Comparison of ENCODE assay signal across 9 mouse cellular contexts in genomic region chr11:94942282-94943023, GRCm38 (mm10). TPM values are rescaled to one million over a fixed set of nuclear protein-coding genes. Genes with fewer than 3 reads are reported as not detected.
A peak's percentile ranks its signal among the peaks of the same experiment; 100 is the strongest.
DNase-seq lines count a peak whose midpoint lies in the region; ATAC-seq and TF ChIP-seq lines count a peak whose summit lies in the region.
"Had no signal": no experiment of that assay in that cellular context is flagged by ENCODE, and none has a peak within 500 bp of the region (broad histone marks: within the 10 kb centered on the region; RNA-seq: fewer than 3 reads in every experiment).

No protein-coding gene starts in this region.

- H3K36me3 ChIP-seq in forebrain, embryonic 11.5 days (ENCODE audit: control insufficient read depth, insufficient read depth, low read length), result no peaks in the 10 kb centered on the region
- H3K36me3 ChIP-seq in forebrain, embryonic 16.5 days (ENCODE audit: control insufficient read depth, insufficient read depth), result no peaks in the 10 kb centered on the region
- H3K36me3 ChIP-seq in thymus, adult 2 months (ENCODE audit: control insufficient read depth, insufficient read depth, low read length), result no peaks in the 10 kb centered on the region

- H3K4me2 ChIP-seq in forebrain, embryonic 11.5 days (ENCODE audit: low read depth, low read length, severe bottlenecking), result no peak overlapping the region
- no peak overlapping the region for H3K4me2 ChIP-seq in forebrain, embryonic 16.5 days (ENCODE audit: low read length)

- ATAC-seq in forebrain, embryonic 11.5 days (replicated peaks; ENCODE audit: low FRiP score), result no peak; the same call in 1 of the 2 replicates
- no peak for ATAC-seq in forebrain, embryonic 16.5 days

- DNase-seq in forebrain, embryonic 11.5 days (ENCODE audit: low spot score), result peak; percentile 59
- DNase-seq in thymus, adult 2 months, result peak; percentile 64
- no peak for DNase-seq in thymus, adult 18-20 months
- peak; percentile 49 for DNase-seq in gastrocnemius, postnatal 14 days
- DNase-seq in kidney, postnatal 25 days, result peak; percentile 48 to 72
- peak; percentile 29 to 48 for DNase-seq in natural killer cell, adult 2 months (ENCODE audit: low spot score in 2 of 2)
- no peak for DNase-seq in Muller cell, postnatal 12 days (ENCODE audit: inconsistent ontology term)

- no peak overlapping the region for H3K9ac ChIP-seq in forebrain, embryonic 11.5 days (ENCODE audit: low read length)
- no peak overlapping the region for H3K9ac ChIP-seq in forebrain, embryonic 16.5 days (replicated peaks; ENCODE audit: low read depth, low read length)

- TF ChIP-seq POLR2A in thymus, adult 2 months (IDR thresholded peaks at IDR 0.05; ENCODE audit: control insufficient read depth, extremely low read depth, insufficient read depth, low read length, poor library complexity), result no peak

- H3K9me3 ChIP-seq in forebrain, embryonic 11.5 days (ENCODE audit: control insufficient read depth, low read length), result no peaks in the 10 kb centered on the region
- H3K9me3 ChIP-seq in forebrain, embryonic 16.5 days (ENCODE audit: control insufficient read depth, low read length), result no peaks in the 10 kb centered on the region

- H3K4me3 ChIP-seq in forebrain, embryonic 11.5 days (ENCODE audit: low read depth, low read length), result no peak overlapping the region
- H3K4me3 ChIP-seq in forebrain, embryonic 16.5 days (replicated peaks; ENCODE audit: low read length), result no peak overlapping the region
- no peak overlapping the region for H3K4me3 ChIP-seq in thymus, adult 2 months (ENCODE audit: control insufficient read depth, insufficient read depth, low read length)

- H3K4me1 ChIP-seq in forebrain, embryonic 11.5 days (replicated peaks; ENCODE audit: control insufficient read depth, insufficient read depth, low read length), result 0 out of 2 replicates have a peak, but pooled peaks cover 3% of the 10 kb centered on the region
- H3K4me1 ChIP-seq in forebrain, embryonic 16.5 days (replicated peaks; ENCODE audit: control insufficient read depth, insufficient read depth, low read length), result peaks cover 5% of the 10 kb centered on the region
- peaks cover 5% of the 10 kb centered on the region for H3K4me1 ChIP-seq in thymus, adult 2 months (replicated peaks; ENCODE audit: control insufficient read depth, insufficient read depth, low read length)

- TF ChIP-seq CTCF in thymus, adult 2 months (IDR thresholded peaks at IDR 0.05; ENCODE audit: borderline replicate concordance, control insufficient read depth, extremely low read depth, insufficient read depth, low read length, poor library complexity), result peak; percentile 55; the same call in 1 of the 2 replicates

- intact Hi-C loops in gastrocnemius, postnatal 14 days (cut with DNase I; ENCODE audit: low total_unique reads), result no loop called here

- no peak overlapping the region for H3K27ac ChIP-seq in forebrain, embryonic 11.5 days (ENCODE audit: low read depth, low read length)
- H3K27ac ChIP-seq in forebrain, embryonic 16.5 days (ENCODE audit: low read length), result no peak overlapping the region
- no peak overlapping the region for H3K27ac ChIP-seq in thymus, adult 2 months (ENCODE audit: control insufficient read depth, insufficient read depth, low read length)

- H3K27me3 ChIP-seq in forebrain, embryonic 11.5 days (ENCODE audit: control insufficient read depth, insufficient read depth, low read length), result peaks cover 11% of the 10 kb centered on the region
- H3K27me3 ChIP-seq in forebrain, embryonic 16.5 days (replicated peaks; ENCODE audit: control insufficient read depth, insufficient read depth, low read length), result peaks cover 15% of the 10 kb centered on the region
- peaks cover 3% of the 10 kb centered on the region; the same call in 1 of the 2 replicates for H3K27me3 ChIP-seq in thymus, adult 2 months (ENCODE audit: control insufficient read depth, insufficient read depth, low read length)

- 45% methylated on average over 13 of the region's 13 CpGs for WGBS in forebrain, embryonic 11.5 days
- 49% methylated on average over 13 of the region's 13 CpGs for WGBS in forebrain, embryonic 16.5 days
- 57% methylated on average over 13 of the region's 13 CpGs for WGBS in thymus, adult 2 months

RNA-seq across cellular contexts. Expression of gene Col1a1, which starts 6.4 kb away (rescaled TPM):
- polyA plus RNA-seq in forebrain, embryonic 11.5 days (2014; fragmentation: Nextera tagmentation; extraction: Ambion mirVana), result 163 and 164 TPM in 2 replicates
- 45.0 and 166 TPM in 2 replicates for polyA plus RNA-seq in forebrain, embryonic 16.5 days (2015; fragmentation: Nextera tagmentation; extraction: Ambion mirVana)
- 11.9 and 18.7 TPM in 2 replicates for polyA plus RNA-seq in thymus, adult 2 months (2012; rRNA removed)
- total RNA-seq in gastrocnemius, postnatal 14 days (2021), result 1,000 to 10,000 TPM; 3,539 to 4,018 TPM

RNA-seq across cellular contexts. Expression of gene Hils1, which starts 24.9 kb away (rescaled TPM):
- not detected in 2 replicates for polyA plus RNA-seq in forebrain, embryonic 11.5 days (2014; fragmentation: Nextera tagmentation; extraction: Ambion mirVana)
- not detected in 2 replicates for polyA plus RNA-seq in forebrain, embryonic 16.5 days (2015; fragmentation: Nextera tagmentation; extraction: Ambion mirVana)
- 0.12 TPM in 1 of 2 replicates, not detected in the other for polyA plus RNA-seq in thymus, adult 2 months (2012; rRNA removed)
- total RNA-seq in gastrocnemius, postnatal 14 days (2021), result not detected
- total RNA-seq: left cerebral cortex, postnatal 36 days had no signal

RNA-seq across cellular contexts. Expression of gene Sgca, which starts 33.7 kb away (rescaled TPM):
- polyA plus RNA-seq in forebrain, embryonic 11.5 days (2014; fragmentation: Nextera tagmentation; extraction: Ambion mirVana), result not detected in 2 replicates
- 0.19 and 0.58 TPM in 2 replicates for polyA plus RNA-seq in forebrain, embryonic 16.5 days (2015; fragmentation: Nextera tagmentation; extraction: Ambion mirVana)
- 6.3 and 59.1 TPM in 2 replicates for polyA plus RNA-seq in thymus, adult 2 months (2012; rRNA removed)
- 100 to 1,000 TPM; 201 to 224 TPM for total RNA-seq in gastrocnemius, postnatal 14 days (2021)

RNA-seq across cellular contexts. Expression of gene Ppp1r9b, which starts 48.4 kb away (rescaled TPM):
- polyA plus RNA-seq in forebrain, embryonic 11.5 days (2014; fragmentation: Nextera tagmentation; extraction: Ambion mirVana), result 17.2 and 18.6 TPM in 2 replicates
- polyA plus RNA-seq in forebrain, embryonic 16.5 days (2015; fragmentation: Nextera tagmentation; extraction: Ambion mirVana), result 22.0 and 22.4 TPM in 2 replicates
- 112 and 127 TPM in 2 replicates for polyA plus RNA-seq in thymus, adult 2 months (2012; rRNA removed)
- 10 to 100 TPM; 38.7 to 38.8 TPM for total RNA-seq in gastrocnemius, postnatal 14 days (2021)

Comparison
In these comparisons a context has a peak if more than half of its experiments do, and no peak if none do; other contexts are left out.
1. DNase-seq: peak in forebrain, embryonic 11.5 days (single experiment), thymus, adult 2 months (single experiment), gastrocnemius, postnatal 14 days (single experiment), kidney, postnatal 25 days (2 of 2) and natural killer cell, adult 2 months (2 of 2); none in thymus, adult 18-20 months (0 of 2) and Muller cell, postnatal 12 days (single experiment).